Mouse (Mus musculus) ES-E14 (cell line): ENCODE results near the gene Dmrtc2.

Experiments
- CHD2 ChIP-seq: IDR thresholded peaks from 2 replicates; pipeline ENCODE4 v1.6.1; 2014; ENCODE audit warnings: mild to moderate bottlenecking, low read depth, low read length, inconsistent platforms
- ZC3H11A ChIP-seq: IDR thresholded peaks from 2 replicates; pipeline ENCODE4 v1.6.1; 2012; ENCODE audit warnings: low read depth, mild to moderate bottlenecking, inconsistent platforms, low read length, borderline replicate concordance
- ZNF384 ChIP-seq: IDR thresholded peaks from 2 replicates; pipeline ENCODE4 v1.6.1; 2012; ENCODE audit warnings: low read depth, low read length, inconsistent platforms

- TF ChIP-seq ZC3H11A, result no peak
- TF ChIP-seq ZNF384, result no peak
- TF ChIP-seq CHD2, result no peak
Observed at GRCm38 (mm10) chr7:24841009-24841408, 28.8 kb upstream of the Dmrtc2 start.
